Mouse (Mus musculus): ENCODE measurements around the gene Papola.

DNA sequence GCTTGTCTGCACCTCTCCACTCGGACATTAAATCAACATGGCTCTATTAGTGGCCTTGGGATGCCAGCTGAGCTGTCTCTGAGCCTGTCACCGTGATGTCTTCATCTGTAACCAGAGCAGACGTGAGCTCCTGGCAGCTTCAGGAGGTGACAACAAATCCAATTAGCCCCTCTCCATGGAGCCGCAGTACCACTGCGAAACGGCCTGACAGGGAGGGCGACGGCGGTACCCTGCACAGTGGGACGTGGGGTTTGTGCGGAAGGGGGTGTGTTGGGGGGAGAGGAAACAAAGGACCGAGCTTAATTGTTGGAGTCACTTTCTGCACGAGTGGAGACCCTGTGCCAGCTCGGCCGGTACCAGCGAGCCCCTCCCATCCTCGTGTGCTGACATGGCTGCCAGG, 90.6 kb downstream of the Papola start:
- TF ChIP-seq CTCF (IDR thresholded peaks at IDR 0.05; ENCODE audit: low read depth) (no peak), EP300 (IDR thresholded peaks at IDR 0.05; ENCODE audit: low read depth) (no peak)
